Mouse (Mus musculus) brain, embryonic 14.5 days (tissue): ENCODE measurements around the gene Atxn10. TPM values are rescaled to one million over a fixed set of nuclear protein-coding genes. Genes with fewer than 3 reads are reported as not detected.
"Not testable (repeated sequence)": the region's sequence is repeated elsewhere in the genome, so short reads cannot be mapped to it uniquely, and the experiment has no call there.

ENCODE experiments used
- DNase-seq: peaks from one replicate; pipeline ENCODE4 v3.0.0-alpha.2; 2011; ENCODE audit warnings: low read depth
- CTCF ChIP-seq: fragments of 200-500 bp; IDR thresholded peaks from 2 replicates; pipeline ENCODE4 v1.5.1; 2012; ENCODE audit warnings: inconsistent platforms, mild to moderate bottlenecking, moderate library complexity, borderline replicate concordance; ENCODE audit not compliant: insufficient read depth, insufficient read length; ENCODE audit errors: extremely low read depth
- POLR2A ChIP-seq: fragments of 200-500 bp; IDR thresholded peaks from 2 replicates; pipeline ENCODE4 v1.6.1; 2012; ENCODE audit warnings: mild to moderate bottlenecking, inconsistent platforms, borderline replicate concordance; ENCODE audit not compliant: poor library complexity, insufficient read depth, insufficient read length, severe bottlenecking; ENCODE audit errors: extremely low read depth
- polyA plus RNA-seq: library from polyadenylated mRNA; depleted of rRNA; stranded (reverse); fragments of >200 nt; gene quantifications from 2 replicates; pipeline ENCODE4 v1.2.3, GENCODE M21; 2012

The Atxn10 gene
- polyA plus RNA-seq, 1 experiment, result 373 TPM

- no peak for DNase-seq
- no peak for TF ChIP-seq POLR2A
- no peak for TF ChIP-seq CTCF
Observed at GRCm38 (mm10) chr15:85316342-85317140, 19.5 kb upstream of the Atxn10 start.

- DNase-seq, result no peak
- TF ChIP-seq POLR2A, result no peak
- no peak for TF ChIP-seq CTCF
Observed at GRCm38 (mm10) chr15:85319924-85320668, 15.9 kb upstream of the Atxn10 start.

GRCm38 (mm10) chr15:85323214-85323613, 12.8 kb upstream of the Atxn10 start:
- DNase-seq, result no peak
- TF ChIP-seq CTCF (no peak), POLR2A (no peak)

GRCm38 (mm10) chr15:85324426-85324825, 11.6 kb upstream of the Atxn10 start:
- TF ChIP-seq POLR2A (no peak), CTCF (no peak)
- DNase-seq, result no peak

GRCm38 (mm10) chr15:85327808-85328207, 8.2 kb upstream of the Atxn10 start:
- TF ChIP-seq CTCF, result no peak
- TF ChIP-seq POLR2A, result no peak
- DNase-seq, result no peak

- not testable (repeated sequence) for DNase-seq
- TF ChIP-seq CTCF, result peak; percentile 35; the same call in 1 of the 2 replicates
Observed at GRCm38 (mm10) chr15:85328455-85328854, 7.6 kb upstream of the Atxn10 start.

GRCm38 (mm10) chr15:85329096-85329495, 6.9 kb upstream of the Atxn10 start:
- no peak for DNase-seq
- TF ChIP-seq CTCF, result no peak
- TF ChIP-seq POLR2A, result no peak

GRCm38 (mm10) chr15:85330024-85330423, 6.0 kb upstream of the Atxn10 start:
- TF ChIP-seq POLR2A, result no peak
- TF ChIP-seq CTCF, result no peak
- no peak for DNase-seq

- not testable (repeated sequence) for DNase-seq
Observed at GRCm38 (mm10) chr15:85333511-85333910, 2.5 kb upstream of the Atxn10 start.

- no peak for TF ChIP-seq CTCF
- DNase-seq, result no peak
Observed at GRCm38 (mm10) chr15:85334234-85334633, 1.8 kb upstream of the Atxn10 start.

GRCm38 (mm10) chr15:85336301-85336991, 401 bp downstream of the Atxn10 start:
- DNase-seq, result peak; percentile 97
- no peak; the same call in 1 of the 2 replicates for TF ChIP-seq POLR2A
- no peak for TF ChIP-seq CTCF

GRCm38 (mm10) chr15:85337219-85337618, 1.2 kb downstream of the Atxn10 start:
- no peak for DNase-seq
- no peak for TF ChIP-seq POLR2A

- DNase-seq, result no peak
- TF ChIP-seq POLR2A (no peak), CTCF (no peak)
Observed at GRCm38 (mm10) chr15:85337979-85338378, 1.9 kb downstream of the Atxn10 start.

GRCm38 (mm10) chr15:85342246-85342645, 6.2 kb downstream of the Atxn10 start:
- TF ChIP-seq POLR2A (no peak), CTCF (no peak)
- DNase-seq, result no peak

- TF ChIP-seq POLR2A, result no peak
- no peak for TF ChIP-seq CTCF
- no peak for DNase-seq
Observed at GRCm38 (mm10) chr15:85344673-85345072, 8.6 kb downstream of the Atxn10 start.
